Mouse (Mus musculus): ENCODE measurements at regions not wholly inside any gene's neighbourhood (a gene's known extent, or its start where the extent isn't known, plus 50 kb on each side); places are given as distances from the start of the nearest gene placed in this dataset.
A peak's percentile ranks its signal among the peaks of the same experiment; 100 is the strongest.

GRCm38 (mm10) chr1:137176696-137177095 lies 216.4 kb upstream of the Nr5a2 start:
- H3K4me1 ChIP-seq (ENCODE audit: control insufficient read depth, insufficient read depth, low read length), result no peaks in the 10 kb centered on the region
- H3K4me3 ChIP-seq, result no peak overlapping the region
- TF ChIP-seq CTCF (IDR thresholded peaks at IDR 0.05) (no peak), EP300 (IDR thresholded peaks at IDR 0.05; ENCODE audit: insufficient read depth, low read depth, low read length) (no peak), POLR2A (IDR thresholded peaks at IDR 0.05; ENCODE audit: insufficient read depth, low read depth, low read length) (no peak)
- no peaks in the 10 kb centered on the region for H3K79me2 ChIP-seq (replicated peaks; ENCODE audit: control insufficient read depth, insufficient read depth, low read length)
- no peak for DNase-seq
- 84% methylated on average over 15 of the region's 15 CpGs for WGBS
- no peak overlapping the region for H3K9ac ChIP-seq (ENCODE audit: low read depth, low read length)
- intact Hi-C loops (cut with DNase I), result no loop called here
- no peaks in the 10 kb centered on the region for H3K27me3 ChIP-seq (ENCODE audit: control insufficient read depth, insufficient read depth, low read length)
- no peak overlapping the region for H3K27ac ChIP-seq
- H3K36me3 ChIP-seq (ENCODE audit: control insufficient read depth, insufficient read depth, low read length), result no peaks in the 10 kb centered on the region

GRCm38 (mm10) chr1:137174081-137174480 lies 213.8 kb upstream of the Nr5a2 start:
- 57% methylated on average over 5 of the region's 5 CpGs for WGBS
- Histone ChIP-seq H3K27ac (no peak overlapping the region), H3K79me2 (replicated peaks; ENCODE audit: control insufficient read depth, insufficient read depth, low read length) (no peaks in the 10 kb centered on the region), H3K36me3 (ENCODE audit: control insufficient read depth, insufficient read depth, low read length) (no peaks in the 10 kb centered on the region), H3K4me3 (no peak overlapping the region), H3K9ac (ENCODE audit: low read depth, low read length) (no peak overlapping the region), H3K4me1 (ENCODE audit: control insufficient read depth, insufficient read depth, low read length) (no peaks in the 10 kb centered on the region), H3K27me3 (ENCODE audit: control insufficient read depth, insufficient read depth, low read length) (no peaks in the 10 kb centered on the region)
- TF ChIP-seq EP300 (IDR thresholded peaks at IDR 0.05; ENCODE audit: insufficient read depth, low read depth, low read length) (no peak), POLR2A (IDR thresholded peaks at IDR 0.05; ENCODE audit: insufficient read depth, low read depth, low read length) (no peak), CTCF (IDR thresholded peaks at IDR 0.05) (no peak)
- DNase-seq, result no peak
- intact Hi-C loops (cut with DNase I), result no loop called here

GRCm38 (mm10) chr1:137172128-137172527 lies 211.9 kb upstream of the Nr5a2 start:
- WGBS, result 88% methylated on average over 6 of the region's 6 CpGs
- intact Hi-C loops (cut with DNase I), result no loop called here
- Histone ChIP-seq H3K36me3 (ENCODE audit: control insufficient read depth, insufficient read depth, low read length) (no peaks in the 10 kb centered on the region), H3K4me3 (no peak overlapping the region), H3K27me3 (ENCODE audit: control insufficient read depth, insufficient read depth, low read length) (no peaks in the 10 kb centered on the region), H3K4me1 (ENCODE audit: control insufficient read depth, insufficient read depth, low read length) (peaks cover 2% of the 10 kb centered on the region; the same call in 1 of the 2 replicates), H3K27ac (no peak overlapping the region), H3K79me2 (replicated peaks; ENCODE audit: control insufficient read depth, insufficient read depth, low read length) (no peaks in the 10 kb centered on the region), H3K9ac (ENCODE audit: low read depth, low read length) (no peak overlapping the region)
- no peak for TF ChIP-seq EP300 (IDR thresholded peaks at IDR 0.05; ENCODE audit: insufficient read depth, low read depth, low read length)
- TF ChIP-seq CTCF (IDR thresholded peaks at IDR 0.05), result no peak
- no peak for TF ChIP-seq POLR2A (IDR thresholded peaks at IDR 0.05; ENCODE audit: insufficient read depth, low read depth, low read length)
- no peak for DNase-seq

GRCm38 (mm10) chr1:137171451-137171850 lies 211.2 kb upstream of the Nr5a2 start:
- Histone ChIP-seq H3K4me3 (no peak overlapping the region), H3K27ac (no peak overlapping the region), H3K79me2 (replicated peaks; ENCODE audit: control insufficient read depth, insufficient read depth, low read length) (no peaks in the 10 kb centered on the region), H3K36me3 (ENCODE audit: control insufficient read depth, insufficient read depth, low read length) (no peaks in the 10 kb centered on the region), H3K9ac (ENCODE audit: low read depth, low read length) (no peak overlapping the region), H3K4me1 (ENCODE audit: control insufficient read depth, insufficient read depth, low read length) (peaks cover 2% of the 10 kb centered on the region; the same call in 1 of the 2 replicates), H3K27me3 (ENCODE audit: control insufficient read depth, insufficient read depth, low read length) (no peaks in the 10 kb centered on the region)
- intact Hi-C loops (cut with DNase I), result no loop called here
- 68% methylated on average over 5 of the region's 5 CpGs for WGBS
- no peak for DNase-seq
- TF ChIP-seq CTCF (IDR thresholded peaks at IDR 0.05) (no peak), POLR2A (IDR thresholded peaks at IDR 0.05; ENCODE audit: insufficient read depth, low read depth, low read length) (no peak), EP300 (IDR thresholded peaks at IDR 0.05; ENCODE audit: insufficient read depth, low read depth, low read length) (no peak)

- no peak for DNase-seq
- Histone ChIP-seq H3K4me3 (no peak overlapping the region), H3K79me2 (replicated peaks; ENCODE audit: control insufficient read depth, insufficient read depth, low read length) (no peaks in the 10 kb centered on the region), H3K27me3 (ENCODE audit: control insufficient read depth, insufficient read depth, low read length) (no peaks in the 10 kb centered on the region), H3K9ac (ENCODE audit: low read depth, low read length) (no peak overlapping the region), H3K27ac (no peak overlapping the region), H3K4me1 (ENCODE audit: control insufficient read depth, insufficient read depth, low read length) (no peaks in the 10 kb centered on the region), H3K36me3 (ENCODE audit: control insufficient read depth, insufficient read depth, low read length) (no peaks in the 10 kb centered on the region)
- intact Hi-C loops (cut with DNase I), result no loop called here
- TF ChIP-seq CTCF (IDR thresholded peaks at IDR 0.05) (no peak), EP300 (IDR thresholded peaks at IDR 0.05; ENCODE audit: insufficient read depth, low read depth, low read length) (no peak), POLR2A (IDR thresholded peaks at IDR 0.05; ENCODE audit: insufficient read depth, low read depth, low read length) (no peak)
- WGBS, result 24% methylated on average over 3 of the region's 3 CpGs
Observed at GRCm38 (mm10) chr1:137147891-137148290, 187.6 kb upstream of the Nr5a2 start.

- Histone ChIP-seq H3K9ac (ENCODE audit: low read depth, low read length) (no peak overlapping the region), H3K36me3 (ENCODE audit: control insufficient read depth, insufficient read depth, low read length) (no peaks in the 10 kb centered on the region), H3K4me3 (no peak overlapping the region), H3K79me2 (replicated peaks; ENCODE audit: control insufficient read depth, insufficient read depth, low read length) (no peaks in the 10 kb centered on the region), H3K4me1 (ENCODE audit: control insufficient read depth, insufficient read depth, low read length) (no peaks in the 10 kb centered on the region), H3K27me3 (ENCODE audit: control insufficient read depth, insufficient read depth, low read length) (no peaks in the 10 kb centered on the region), H3K27ac (no peak overlapping the region)
- DNase-seq, result peak in 1 of 2 experiments; percentile 6
- intact Hi-C loops (cut with DNase I), result no loop called here
- WGBS, result 45% methylated on average over 13 of the region's 13 CpGs
- TF ChIP-seq EP300 (IDR thresholded peaks at IDR 0.05; ENCODE audit: insufficient read depth, low read depth, low read length), result no peak
- TF ChIP-seq CTCF (IDR thresholded peaks at IDR 0.05), result no peak
- no peak for TF ChIP-seq POLR2A (IDR thresholded peaks at IDR 0.05; ENCODE audit: insufficient read depth, low read depth, low read length)
Observed at GRCm38 (mm10) chr1:137141879-137142570, 181.8 kb upstream of the Nr5a2 start.
